ENCODE assay signal across 9 mouse cellular contexts in the genomic region with DNA sequence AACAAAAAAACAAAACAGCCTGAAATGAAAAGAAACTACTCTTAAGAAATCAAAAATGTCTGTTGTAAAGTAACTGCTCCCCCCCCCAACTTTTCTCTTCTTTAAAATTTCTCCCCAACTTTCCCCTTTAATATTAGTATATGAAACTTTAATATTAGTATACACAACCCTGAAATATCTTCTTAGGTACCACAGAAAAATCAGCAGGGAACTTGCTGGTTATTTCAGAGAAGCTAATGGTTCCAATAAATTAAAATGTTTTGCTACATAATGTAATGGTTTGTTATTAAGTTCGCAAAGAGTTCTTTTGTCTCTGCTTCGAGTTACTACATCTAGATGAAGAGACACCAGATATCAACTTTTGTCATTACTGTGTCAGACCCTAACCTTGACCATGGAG. TPM values are rescaled to one million over a fixed set of nuclear protein-coding genes. Genes with fewer than 3 reads are reported as not detected.
DNase-seq lines count a peak whose midpoint lies in the region; ATAC-seq and TF ChIP-seq lines count a peak whose summit lies in the region.
"Had no signal": no experiment of that assay in that cellular context is flagged by ENCODE, and none has a peak within 500 bp of the region (broad histone marks: within the 10 kb centered on the region; RNA-seq: fewer than 3 reads in every experiment).

No protein-coding gene starts in this region.

- intact Hi-C loops in heart, adult 2 months (cut with DNase I): no loop called here
- intact Hi-C loops in heart, postnatal 36 days (cut with DNase I): loop anchor here (5.0 kb wide), 1 partner anchor 107 kb away; a partner anchor contains a TSS

- no peaks in the 10 kb centered on the region for H3K9me3 ChIP-seq in liver, embryonic 12.5 days (replicated peaks)

- H3K4me2 ChIP-seq in liver, embryonic 12.5 days: peak overlapping the region; percentile 77

- no peak for ATAC-seq in liver, embryonic 12.5 days

- TF ChIP-seq POLR2A in heart, adult 2 months (IDR thresholded peaks at IDR 0.05; ENCODE audit: insufficient read depth, low read depth, low read length): no peak
- TF ChIP-seq POLR2A in thymus, adult 2 months (IDR thresholded peaks at IDR 0.05; ENCODE audit: control insufficient read depth, extremely low read depth, insufficient read depth, low read length, poor library complexity): no peak

- H3K27ac ChIP-seq in heart, adult 2 months: peak overlapping the region; percentile 85
- H3K27ac ChIP-seq in thymus, adult 2 months (ENCODE audit: control insufficient read depth, insufficient read depth, low read length): no peak overlapping the region
- H3K27ac ChIP-seq in liver, embryonic 12.5 days: peak overlapping the region; percentile 90

- H3K4me3 ChIP-seq in heart, adult 2 months: peak overlapping the region; percentile 71
- peak overlapping the region; percentile 68; the same call in 1 of the 2 replicates for H3K4me3 ChIP-seq in thymus, adult 2 months (ENCODE audit: control insufficient read depth, insufficient read depth, low read length)
- H3K4me3 ChIP-seq in liver, embryonic 12.5 days: peak overlapping the region; percentile 81

- TF ChIP-seq EP300 in heart, adult 2 months (IDR thresholded peaks at IDR 0.05; ENCODE audit: insufficient read depth, low read depth, low read length): no peak

- TF ChIP-seq CTCF in heart, adult 2 months (IDR thresholded peaks at IDR 0.05): no peak
- TF ChIP-seq CTCF in thymus, adult 2 months (IDR thresholded peaks at IDR 0.05; ENCODE audit: borderline replicate concordance, control insufficient read depth, extremely low read depth, insufficient read depth, low read length, poor library complexity): no peak

- no peaks in the 10 kb centered on the region for H3K27me3 ChIP-seq in heart, adult 2 months (ENCODE audit: control insufficient read depth, insufficient read depth, low read length)
- H3K27me3 ChIP-seq in thymus, adult 2 months (ENCODE audit: control insufficient read depth, insufficient read depth, low read length): no peaks in the 10 kb centered on the region
- H3K27me3 ChIP-seq in liver, embryonic 12.5 days (replicated peaks): no peaks in the 10 kb centered on the region

- no peaks in the 10 kb centered on the region for H3K4me1 ChIP-seq in heart, adult 2 months (ENCODE audit: control insufficient read depth, insufficient read depth, low read length)
- H3K4me1 ChIP-seq in thymus, adult 2 months (replicated peaks; ENCODE audit: control insufficient read depth, insufficient read depth, low read length): peaks cover 3% of the 10 kb centered on the region
- peaks cover 27% of the 10 kb centered on the region for H3K4me1 ChIP-seq in liver, embryonic 12.5 days

- no peaks in the 10 kb centered on the region for H3K79me2 ChIP-seq in heart, adult 2 months (replicated peaks; ENCODE audit: control insufficient read depth, insufficient read depth, low read length)

- 14% methylated on average over 2 of the region's 2 CpGs for WGBS in heart, adult 2 months
- WGBS in thymus, adult 2 months: 8% methylated on average over 2 of the region's 2 CpGs
- 2% methylated on average over 2 of the region's 2 CpGs for WGBS in liver, embryonic 12.5 days (ENCODE audit: insufficient replicate concordance)

- DNase-seq in heart, adult 2 months: no peak
- DNase-seq in heart, postnatal 36 days: no peak
- no peak for DNase-seq in thymus, adult 2 months
- DNase-seq in thymus, postnatal 25 days: no peak
- DNase-seq in urinary bladder, postnatal 4 days (ENCODE audit: low spot score in 2 of 2): no peak
- no peak for DNase-seq in layer of hippocampus, postnatal 25 days (ENCODE audit: extremely low spot score in 1 of 2, low spot score in 1 of 2)
- DNase-seq in embryo, embryonic 10 days (ENCODE audit: low spot score): no peak

- peak overlapping the region; percentile 74 for H3K9ac ChIP-seq in heart, adult 2 months (ENCODE audit: low read depth, low read length)
- H3K9ac ChIP-seq in liver, embryonic 12.5 days: peak overlapping the region; percentile 86

- H3K36me3 ChIP-seq in heart, adult 2 months (ENCODE audit: control insufficient read depth, insufficient read depth, low read length): no peaks in the 10 kb centered on the region
- H3K36me3 ChIP-seq in thymus, adult 2 months (ENCODE audit: control insufficient read depth, insufficient read depth, low read length): peaks cover 24% of the 10 kb centered on the region
- peaks cover 40% of the 10 kb centered on the region for H3K36me3 ChIP-seq in liver, embryonic 12.5 days

RNA-seq across cellular contexts. Expression of a gene that starts 0.8 kb away (rescaled TPM):
- 1 to 10 TPM; 6.3 to 7.5 TPM for total RNA-seq in heart, adult 2 months (2021)
- 15.9 and 32.9 TPM in 2 replicates for polyA plus RNA-seq in heart, adult 2 months (2012; rRNA removed)
- 1 to 10 TPM; 8.3 to 8.4 TPM for total RNA-seq in heart, postnatal 36 days (2021)
- 79.5 and 80.2 TPM in 2 replicates for polyA plus RNA-seq in thymus, adult 2 months (2012; rRNA removed)
- polyA plus RNA-seq in liver, embryonic 12.5 days (2016; fragmentation: Nextera tagmentation; extraction: Ambion mirVana): 29.2 and 30.9 TPM in 2 replicates
- 10 to 100 TPM; 15.8 to 20.7 TPM for total RNA-seq in layer of hippocampus, postnatal 25 days (2021)

RNA-seq across cellular contexts. Expression of a gene that starts 0.8 kb away (rescaled TPM):
- not detected for total RNA-seq in heart, adult 2 months (2021)
- polyA plus RNA-seq in heart, adult 2 months (2012; rRNA removed): 0.16 TPM in 1 of 2 replicates, not detected in the other
- under 1 TPM; 0.22 to 0.31 TPM for total RNA-seq in heart, postnatal 36 days (2021)
- not detected in 2 replicates for polyA plus RNA-seq in thymus, adult 2 months (2012; rRNA removed)
- 0.14 and 0.23 TPM in 2 replicates for polyA plus RNA-seq in liver, embryonic 12.5 days (2016; fragmentation: Nextera tagmentation; extraction: Ambion mirVana)
- 1 to 10 TPM in 1 of 2 experiments, under 1 TPM in 1; 0.37 to 1.2 TPM for total RNA-seq in layer of hippocampus, postnatal 25 days (2021)
- total RNA-seq: megakaryocyte-erythroid progenitor cell, adult 5-6 weeks had no signal

RNA-seq across cellular contexts. Expression of a gene that starts 32.6 kb away (rescaled TPM):
- not detected for total RNA-seq in heart, adult 2 months (2021)
- polyA plus RNA-seq in heart, adult 2 months (2012; rRNA removed): 0.12 TPM in 1 of 2 replicates, not detected in the other
- total RNA-seq in heart, postnatal 36 days (2021): not detected
- polyA plus RNA-seq in thymus, adult 2 months (2012; rRNA removed): not detected in 2 replicates
- polyA plus RNA-seq in liver, embryonic 12.5 days (2016; fragmentation: Nextera tagmentation; extraction: Ambion mirVana): 0.77 and 1.2 TPM in 2 replicates
- 1 to 10 TPM; 1.2 to 1.4 TPM for total RNA-seq in layer of hippocampus, postnatal 25 days (2021)
- total RNA-seq: megakaryocyte-erythroid progenitor cell, adult 5-6 weeks had no signal

RNA-seq across cellular contexts. Expression of a gene that starts 59.3 kb away (rescaled TPM):
- not detected for total RNA-seq in heart, adult 2 months (2021)
- polyA plus RNA-seq in heart, adult 2 months (2012; rRNA removed): not detected in 2 replicates
- total RNA-seq in heart, postnatal 36 days (2021): not detected
- 0.11 and 0.17 TPM in 2 replicates for polyA plus RNA-seq in thymus, adult 2 months (2012; rRNA removed)
- 0.12 and 0.35 TPM in 2 replicates for polyA plus RNA-seq in liver, embryonic 12.5 days (2016; fragmentation: Nextera tagmentation; extraction: Ambion mirVana)
- not detected for total RNA-seq in layer of hippocampus, postnatal 25 days (2021)
- total RNA-seq: megakaryocyte-erythroid progenitor cell, adult 5-6 weeks had no signal
